Mouse (Mus musculus) kidney, embryonic 16.5 days (tissue): ENCODE measurements at regions not wholly inside any gene's neighbourhood (a gene's known extent, or its start where the extent isn't known, plus 50 kb on each side); places are given as distances from the start of the nearest gene placed in this dataset.

Experiments
- ATAC-seq: fragments of 200-750 bp; cut with Nextera tagmentation; 2 replicates; pipeline ENCODE4 v1.8.0; 2017; ENCODE audit warnings: moderate TSS enrichment; ENCODE audit not compliant: low FRiP score, low TSS enrichment
- H3K27ac ChIP-seq: fragments of 300-500 bp; sonication (generic); 2 replicates; pipeline ENCODE4 v1.5.1; 2014; ENCODE audit warnings: low read length
- H3K27me3 ChIP-seq: fragments of 300-500 bp; sonication (generic); 2 replicates; pipeline ENCODE4 v1.6.1; 2014; ENCODE audit warnings: low read length, control low read depth, mixed read lengths; ENCODE audit not compliant: insufficient read depth
- H3K36me3 ChIP-seq: fragments of 300-500 bp; sonication (generic); 2 replicates; pipeline ENCODE4 v1.6.1; 2014; ENCODE audit warnings: low read length, control low read depth, mixed read lengths; ENCODE audit not compliant: insufficient read depth
- H3K4me1 ChIP-seq: fragments of 300-500 bp; sonication (generic); 2 replicates; pipeline ENCODE4 v1.6.1; 2014; ENCODE audit warnings: low read length, control low read depth, mixed read lengths; ENCODE audit not compliant: insufficient read depth
- H3K4me2 ChIP-seq: fragments of 300-500 bp; sonication (generic); replicated peaks from 2 replicates; pipeline ENCODE4 v1.6.1; 2014; ENCODE audit warnings: low read depth, low read length
- H3K4me3 ChIP-seq: fragments of 300-500 bp; sonication (generic); 2 replicates; pipeline ENCODE4 v1.5.1; 2014; ENCODE audit warnings: mild to moderate bottlenecking, low read length
- H3K9ac ChIP-seq: fragments of 300-500 bp; sonication (generic); replicated peaks from 2 replicates; pipeline ENCODE4 v1.6.1; 2014; ENCODE audit warnings: low read length
- H3K9me3 ChIP-seq: fragments of 300-500 bp; sonication (generic); 2 replicates; pipeline ENCODE4 v1.6.1; 2016; ENCODE audit warnings: low read length, control low read depth
- WGBS: fragments of 180-500 bp; shearing (Covaris S2); extraction: QIAGEN DNeasy Blood & Tissue Kit; methylation state at CpG from one replicate; pipeline ENCODE4 v1.1.7; 2014; 5-methylcytosine and 5-hydroxymethylcytosine counted together

GRCm38 (mm10) chr14:61684473-61685230, 77.4 kb downstream of the Kcnrg start:
- Histone ChIP-seq H3K9ac (peak overlapping the region; percentile 38; the same call in 1 of the 2 replicates), H3K27me3 (peaks cover 29% of the 10 kb centered on the region), H3K4me2 (peak overlapping the region; percentile 40), H3K9me3 (no peaks in the 10 kb centered on the region), H3K36me3 (no peaks in the 10 kb centered on the region), H3K4me3 (peak overlapping the region; percentile 39), H3K27ac (no peak overlapping the region), H3K4me1 (peaks cover 26% of the 10 kb centered on the region)
- WGBS = 16% methylated on average over 26 of the region's 26 CpGs
- ATAC-seq = no peak

GRCm38 (mm10) chr14:61685231-61685800, 78.1 kb downstream of the Kcnrg start:
- Histone ChIP-seq H3K9ac (no peak overlapping the region), H3K4me3 (no peak overlapping the region), H3K27me3 (peaks cover 35% of the 10 kb centered on the region), H3K27ac (no peak overlapping the region), H3K4me2 (no peak overlapping the region), H3K9me3 (no peaks in the 10 kb centered on the region), H3K36me3 (no peaks in the 10 kb centered on the region), H3K4me1 (peaks cover 26% of the 10 kb centered on the region)
- no peak for ATAC-seq
- WGBS = 33% methylated on average over 12 of the region's 12 CpGs

DNA sequence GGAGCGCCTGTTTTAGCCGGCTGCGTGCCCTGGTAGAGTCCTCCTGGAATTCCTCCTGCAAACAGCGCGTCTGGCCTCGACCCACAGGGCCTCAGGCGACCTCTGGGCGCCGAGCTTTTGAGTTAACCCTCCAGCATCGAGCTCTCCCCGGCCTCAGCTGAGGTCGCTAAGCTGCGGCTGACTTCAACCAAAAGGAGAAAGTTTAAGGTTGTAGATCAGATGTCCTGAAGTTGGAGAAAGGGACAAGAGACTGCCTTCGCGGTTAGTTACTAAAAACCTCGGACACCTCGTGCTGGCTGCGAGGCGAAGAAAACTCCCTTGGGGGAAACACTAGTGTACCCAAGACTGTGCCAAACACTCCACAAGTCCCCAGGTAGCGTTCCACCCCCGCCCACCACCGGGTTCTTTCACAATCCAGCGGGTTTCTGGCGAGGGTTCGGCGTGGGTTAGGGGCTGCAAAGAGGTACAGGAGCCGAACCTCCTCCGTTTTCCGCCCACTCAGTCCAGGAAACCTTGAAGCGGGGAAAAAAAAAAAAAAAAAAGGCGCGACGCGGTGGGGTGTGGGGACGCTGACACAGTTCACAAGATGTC, 78.9 kb downstream of the Kcnrg start:
- Histone ChIP-seq H3K9ac (peak overlapping the region; percentile 13; the same call in 1 of the 2 replicates), H3K4me2 (peak overlapping the region; percentile 58), H3K27me3 (peaks cover 44% of the 10 kb centered on the region), H3K4me3 (peak overlapping the region; percentile 39), H3K9me3 (no peaks in the 10 kb centered on the region), H3K36me3 (no peaks in the 10 kb centered on the region), H3K27ac (no peak overlapping the region), H3K4me1 (peaks cover 26% of the 10 kb centered on the region)
- WGBS = 7% methylated on average over 29 of the region's 35 CpGs
- ATAC-seq = no peak

GRCm38 (mm10) chr14:61686821-61687341, 79.6 kb downstream of the Kcnrg start:
- Histone ChIP-seq H3K4me3 (peak overlapping the region; percentile 39), H3K36me3 (no peaks in the 10 kb centered on the region), H3K9ac (peak overlapping the region; percentile 44), H3K9me3 (no peaks in the 10 kb centered on the region), H3K27ac (no peak overlapping the region), H3K4me2 (peak overlapping the region; percentile 58), H3K4me1 (peaks cover 26% of the 10 kb centered on the region), H3K27me3 (peaks cover 47% of the 10 kb centered on the region)
- under 1% methylated on average over 33 of the region's 33 CpGs for WGBS
- no peak for ATAC-seq

DNA sequence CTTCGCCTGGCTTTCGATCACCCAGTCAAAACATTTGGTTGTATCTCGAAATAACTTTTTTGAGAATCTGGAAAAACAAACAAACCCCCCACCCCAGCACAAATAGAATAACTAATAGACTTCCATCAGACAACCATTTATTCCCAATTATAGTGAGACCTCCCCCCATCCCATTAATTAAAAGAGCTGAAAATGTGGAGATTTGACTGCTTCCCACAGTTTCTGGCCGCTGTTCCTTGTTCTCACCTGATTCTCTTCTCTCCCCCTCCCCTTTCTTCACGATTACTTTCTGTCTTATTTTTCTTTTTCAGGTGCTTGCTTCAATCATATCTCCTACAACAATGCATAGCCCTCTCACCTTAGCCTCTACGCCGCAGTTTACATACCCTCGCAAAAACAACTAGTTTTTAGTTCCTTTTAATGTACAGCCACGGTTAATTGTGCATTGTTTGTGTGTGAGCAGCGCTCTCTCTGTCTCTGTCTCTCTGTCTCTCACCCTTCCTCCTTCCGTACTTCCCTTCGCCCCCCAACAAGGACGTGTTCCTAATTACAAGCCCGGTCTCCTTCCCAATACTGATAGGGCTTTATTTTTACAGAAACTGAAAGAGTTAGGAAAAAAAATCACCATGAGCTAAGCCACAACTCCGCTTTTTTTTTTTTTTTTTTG, 80.2 kb downstream of the Kcnrg start:
- Histone ChIP-seq H3K9me3 (no peaks in the 10 kb centered on the region), H3K36me3 (no peaks in the 10 kb centered on the region), H3K4me2 (peak overlapping the region; percentile 58), H3K4me1 (peaks cover 26% of the 10 kb centered on the region), H3K9ac (peak overlapping the region; percentile 44), H3K4me3 (peak overlapping the region; percentile 39), H3K27me3 (peaks cover 47% of the 10 kb centered on the region), H3K27ac (no peak overlapping the region)
- WGBS = 2% methylated on average over 15 of the region's 15 CpGs
- ATAC-seq = no peak

- Histone ChIP-seq H3K9ac (no peak overlapping the region), H3K27me3 (peaks cover 47% of the 10 kb centered on the region), H3K4me1 (peaks cover 24% of the 10 kb centered on the region), H3K9me3 (no peaks in the 10 kb centered on the region), H3K27ac (no peak overlapping the region), H3K4me3 (no peak overlapping the region), H3K4me2 (no peak overlapping the region; the same call in 1 of the 2 replicates), H3K36me3 (no peaks in the 10 kb centered on the region)
- no peak for ATAC-seq
- WGBS = 5% methylated on average over 11 of the region's 11 CpGs
Measured at GRCm38 (mm10) chr14:61688013-61688520, 80.8 kb downstream of the Kcnrg start.

DNA sequence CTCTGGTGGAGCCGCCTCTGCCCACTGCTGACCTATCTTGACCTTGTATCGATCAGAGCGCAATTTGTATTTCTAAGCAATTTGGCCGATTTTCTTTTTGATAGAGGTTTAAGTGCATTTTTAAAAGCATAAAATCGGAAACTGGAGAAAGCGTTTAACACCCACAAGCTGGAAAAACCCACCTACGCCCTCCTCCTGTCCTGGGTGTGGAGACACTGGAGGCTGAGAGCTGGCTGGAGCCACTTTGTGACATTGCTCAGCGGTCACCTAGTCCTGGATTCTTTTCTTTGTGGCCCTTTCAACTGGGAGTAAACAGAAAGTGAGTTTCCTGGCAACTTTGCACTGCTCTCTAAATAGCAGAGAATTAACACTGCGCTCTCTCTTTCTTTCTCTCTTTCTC, 81.4 kb downstream of the Kcnrg start:
- Histone ChIP-seq H3K9ac (no peak overlapping the region), H3K36me3 (no peaks in the 10 kb centered on the region), H3K4me3 (peak overlapping the region; percentile 33), H3K27ac (no peak overlapping the region), H3K9me3 (no peaks in the 10 kb centered on the region), H3K27me3 (peaks cover 47% of the 10 kb centered on the region), H3K4me1 (peaks cover 18% of the 10 kb centered on the region), H3K4me2 (peak overlapping the region; percentile 49)
- WGBS = 2% methylated on average over 9 of the region's 9 CpGs
- ATAC-seq = no peak

- H3K9me3 ChIP-seq = no peaks in the 10 kb centered on the region
- H3K36me3 ChIP-seq = no peaks in the 10 kb centered on the region
- no peak for ATAC-seq
- H3K27me3 ChIP-seq = peaks cover 44% of the 10 kb centered on the region
- H3K27ac ChIP-seq = no peak overlapping the region
- H3K9ac ChIP-seq = no peak overlapping the region; the same call in 1 of the 2 replicates
- H3K4me2 ChIP-seq = peak overlapping the region; percentile 49
- 1% methylated on average over 21 of the region's 21 CpGs for WGBS
- H3K4me1 ChIP-seq = peaks cover 12% of the 10 kb centered on the region
- H3K4me3 ChIP-seq = peak overlapping the region; percentile 33
Measured at GRCm38 (mm10) chr14:61689281-61689680, 82.0 kb downstream of the Kcnrg start.

DNA sequence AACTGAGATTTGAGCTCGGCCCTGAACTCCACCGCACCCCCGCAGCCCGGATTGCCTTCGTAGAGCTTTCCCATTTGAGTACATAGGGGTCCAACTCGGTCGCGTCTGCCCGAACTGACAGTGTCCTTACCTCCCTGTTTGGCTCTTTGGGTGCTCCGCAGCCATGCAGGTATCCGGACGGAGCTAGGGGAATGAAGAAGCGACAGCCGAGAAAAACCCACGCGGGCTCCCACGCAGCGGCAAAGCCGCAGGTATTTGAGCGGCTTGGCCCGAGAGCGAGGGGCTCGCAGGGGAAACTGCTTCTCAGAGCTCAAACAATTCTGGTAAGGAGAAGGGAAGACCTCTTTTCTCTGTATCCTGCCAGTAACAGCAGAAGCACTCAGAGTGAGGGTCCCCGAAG, 82.5 kb downstream of the Kcnrg start:
- WGBS = 19% methylated on average over 24 of the region's 24 CpGs
- H3K9me3 ChIP-seq = no peaks in the 10 kb centered on the region
- peak overlapping the region; percentile 49 for H3K4me2 ChIP-seq
- no peak overlapping the region; the same call in 1 of the 2 replicates for H3K9ac ChIP-seq
- peak overlapping the region; percentile 33 for H3K4me3 ChIP-seq
- ATAC-seq = no peak
- peaks cover 7% of the 10 kb centered on the region for H3K4me1 ChIP-seq
- no peak overlapping the region for H3K27ac ChIP-seq
- no peaks in the 10 kb centered on the region for H3K36me3 ChIP-seq
- peaks cover 41% of the 10 kb centered on the region for H3K27me3 ChIP-seq
